Mouse (Mus musculus): ENCODE measurements at regions not wholly inside any gene's neighbourhood (a gene's known extent, or its start where the extent isn't known, plus 50 kb on each side); places are given as distances from the start of the nearest gene placed in this dataset.

GRCm38 (mm10) chr9:30571014-30571413 is 144.1 kb downstream of the Snx19 start:
- no peak for TF ChIP-seq CTCF (IDR thresholded peaks at IDR 0.05; ENCODE audit: low read depth)
- no peak for TF ChIP-seq EP300 (IDR thresholded peaks at IDR 0.05; ENCODE audit: low read depth)
